Mouse (Mus musculus): ENCODE results near the gene Fgf15. TPM values are rescaled to one million over a fixed set of nuclear protein-coding genes. Genes with fewer than 3 reads are reported as not detected.
A peak's percentile ranks its signal among the peaks of the same experiment; 100 is the strongest.

Fgf15 gene
- total and polyA plus RNA-seq, 3 experiments, result not detected

- in situ Hi-C loops (cut with MboI; ENCODE audit: low pct_ligation_motif_present, low pct_unique_long_range_greater_than_20kb, low sequenced_read_pairs), result loop anchor here (5.0 kb wide), 2 partner anchors 178 to 303 kb away; no protein-coding TSS in a partner anchor
Measured at GRCm38 (mm10) chr7:144939344-144940002, 43.1 kb downstream of the Fgf15 start, which contains the start of gene Ccnd1. Ccnd1 (minus strand) TSS chr7:144939925.

GRCm38 (mm10) chr7:144940003-144940571 is 43.8 kb downstream of the Fgf15 start:
- no peak overlapping the region; the same call in 1 of the 2 replicates for H3K9ac ChIP-seq (ENCODE audit: insufficient read depth, low read depth)
- in situ Hi-C loops (cut with MboI; ENCODE audit: low pct_ligation_motif_present, low pct_unique_long_range_greater_than_20kb, low sequenced_read_pairs) (no loop called here), dilution Hi-C loops (cut with MboI; ENCODE audit: extremely low pct_ligation_motif_present, extremely low pct_unique_long_range_greater_than_20kb, low sequenced_read_pairs) (no loop called here)
- no peak for TF ChIP-seq POLR2AphosphoS2 (IDR thresholded peaks at IDR 0.05; ENCODE audit: low read depth, low read length)
- no peak for TF ChIP-seq ZKSCAN1 (IDR thresholded peaks at IDR 0.05; ENCODE audit: borderline replicate concordance, low read depth, low read length)
- no peak for TF ChIP-seq MAZ (IDR thresholded peaks at IDR 0.05; ENCODE audit: low read depth, low read length)
- H3K9me3 ChIP-seq (replicated peaks; ENCODE audit: low read length), result peaks cover 15% of the 10 kb centered on the region
- H3K79me2 ChIP-seq (replicated peaks; ENCODE audit: control insufficient read depth, extremely low read depth, insufficient read depth, poor library complexity, severe bottlenecking), result no peaks in the 10 kb centered on the region
- H3K27me3 ChIP-seq (replicated peaks), result peaks cover 85% of the 10 kb centered on the region
- H3K4me3 ChIP-seq (replicated peaks in 1 of 3; ENCODE audit: low read depth in 2 of 3, low read length in 2 of 3, poor library complexity in 1 of 3), result peak overlapping the region in 1 of 3 experiments; percentile 19
- no peaks in the 10 kb centered on the region for H3K36me3 ChIP-seq (replicated peaks in 1 of 2; ENCODE audit: control insufficient read depth in 1 of 2, insufficient read depth in 1 of 2, low read length in 1 of 2)
- H3K4me1 ChIP-seq (ENCODE audit: control insufficient read depth in 1 of 2, insufficient read depth in 2 of 2), result peaks cover 0 to 21% of the 10 kb centered on the region in 2 experiments; a peak in 3 of 4 replicates
- H3K4me2 ChIP-seq (ENCODE audit: insufficient read depth, low read depth, poor library complexity, severe bottlenecking), result peak overlapping the region; percentile 68
- no peak overlapping the region for H3K27ac ChIP-seq (ENCODE audit: insufficient read depth, low read depth)
- no peak for DNase-seq (ENCODE audit: extremely low read depth)

More at GRCm38 (mm10) chr7:144939344-144940002, 43.1 kb downstream of the Fgf15 start, which contains the start of gene Ccnd1:
- peaks cover 84% of the 10 kb centered on the region for H3K27me3 ChIP-seq (replicated peaks)
- peaks cover 15% of the 10 kb centered on the region for H3K9me3 ChIP-seq (replicated peaks; ENCODE audit: low read length)
- H3K36me3 ChIP-seq (replicated peaks in 1 of 2; ENCODE audit: control insufficient read depth in 1 of 2, insufficient read depth in 1 of 2, low read length in 1 of 2), result no peaks in the 10 kb centered on the region
- peaks cover 0 to 21% of the 10 kb centered on the region in 2 experiments; a peak in 3 of 4 replicates for H3K4me1 ChIP-seq (ENCODE audit: control insufficient read depth in 1 of 2, insufficient read depth in 2 of 2)
- no peaks in the 10 kb centered on the region for H3K79me2 ChIP-seq (replicated peaks; ENCODE audit: control insufficient read depth, extremely low read depth, insufficient read depth, poor library complexity, severe bottlenecking)
- H3K27ac ChIP-seq (ENCODE audit: insufficient read depth, low read depth), result no peak within 1 kb of the TSS
- no peak within 1 kb of the TSS; the same call in 1 of the 2 replicates for H3K9ac ChIP-seq (ENCODE audit: insufficient read depth, low read depth)
- peak within 1 kb of the TSS; percentile 68 for H3K4me2 ChIP-seq (ENCODE audit: insufficient read depth, low read depth, poor library complexity, severe bottlenecking)
- dilution Hi-C loops (cut with MboI; ENCODE audit: extremely low pct_ligation_motif_present, extremely low pct_unique_long_range_greater_than_20kb, low sequenced_read_pairs), result no loop called here
- DNase-seq (ENCODE audit: extremely low read depth), result no peak
- TF ChIP-seq IRF4 (IDR thresholded peaks at IDR 0.05; ENCODE audit: low read depth, low read length) (0 out of 2 replicates have a peak, but pooled peaks have one; percentile 6), CTCF (conservative IDR thresholded peaks at IDR 0.05 in 1 of 2, IDR thresholded peaks at IDR 0.05 in 1 of 2; ENCODE audit: low read depth in 2 of 2, low read length in 2 of 2) (peak in 1 of 2 experiments; percentile 4; a peak in 1 of 4 replicates), TBP (conservative IDR thresholded peaks at IDR 0.05; ENCODE audit: low read depth, low read length) (no peak)
- H3K4me3 ChIP-seq (replicated peaks in 1 of 3; ENCODE audit: low read depth in 2 of 3, low read length in 2 of 3, poor library complexity in 1 of 3), result peak within 1 kb of the TSS in 1 of 3 experiments; percentile 28

GRCm38 (mm10) chr7:144940585-144940984 is 44.3 kb downstream of the Fgf15 start:
- Histone ChIP-seq H3K9me3 (replicated peaks; ENCODE audit: low read length) (peaks cover 15% of the 10 kb centered on the region), H3K4me3 (replicated peaks in 1 of 3; ENCODE audit: low read depth in 2 of 3, low read length in 2 of 3, poor library complexity in 1 of 3) (no peak overlapping the region), H3K4me1 (ENCODE audit: control insufficient read depth in 1 of 2, insufficient read depth in 2 of 2) (peaks cover 0 to 21% of the 10 kb centered on the region in 2 experiments; a peak in 3 of 4 replicates), H3K27ac (ENCODE audit: insufficient read depth, low read depth) (no peak overlapping the region), H3K4me2 (ENCODE audit: insufficient read depth, low read depth, poor library complexity, severe bottlenecking) (peak overlapping the region; percentile 68; the same call in 1 of the 2 replicates), H3K36me3 (replicated peaks in 1 of 2; ENCODE audit: control insufficient read depth in 1 of 2, insufficient read depth in 1 of 2, low read length in 1 of 2) (no peaks in the 10 kb centered on the region), H3K9ac (ENCODE audit: insufficient read depth, low read depth) (no peak overlapping the region), H3K79me2 (replicated peaks; ENCODE audit: control insufficient read depth, extremely low read depth, insufficient read depth, poor library complexity, severe bottlenecking) (no peaks in the 10 kb centered on the region), H3K27me3 (replicated peaks) (peaks cover 84% of the 10 kb centered on the region)
- TF ChIP-seq MAZ (IDR thresholded peaks at IDR 0.05; ENCODE audit: low read depth, low read length), result no peak
- no peak for TF ChIP-seq RAD21 (IDR thresholded peaks at IDR 0.05; ENCODE audit: low read depth, low read length)
- TF ChIP-seq ZMIZ1 (IDR thresholded peaks at IDR 0.05; ENCODE audit: low read depth, low read length), result no peak
- TF ChIP-seq IRF4 (IDR thresholded peaks at IDR 0.05; ENCODE audit: low read depth, low read length), result no peak
- no peak for TF ChIP-seq MXI1 (IDR thresholded peaks at IDR 0.05; ENCODE audit: low read depth, low read length)
- TF ChIP-seq CHD1 (IDR thresholded peaks at IDR 0.05; ENCODE audit: low read depth, low read length), result no peak
- TF ChIP-seq RCOR1 (conservative IDR thresholded peaks at IDR 0.05; ENCODE audit: low read depth, low read length), result no peak
- TF ChIP-seq SIN3A (IDR thresholded peaks at IDR 0.05; ENCODE audit: low read length), result no peak
- no peak for TF ChIP-seq EP300 (IDR thresholded peaks at IDR 0.05; ENCODE audit: low read length)
- dilution Hi-C loops (cut with MboI; ENCODE audit: extremely low pct_ligation_motif_present, extremely low pct_unique_long_range_greater_than_20kb, low sequenced_read_pairs) (no loop called here), in situ Hi-C loops (cut with MboI; ENCODE audit: low pct_ligation_motif_present, low pct_unique_long_range_greater_than_20kb, low sequenced_read_pairs) (no loop called here)
- DNase-seq (ENCODE audit: extremely low read depth), result no peak

All from CH12.LX (cell line).